Mouse (Mus musculus): ENCODE measurements around the gene Gdpd5.

Gdpd5 gene

GRCm38 (mm10) chr7:99447323-99447722, 66.1 kb downstream of the Gdpd5 start:
- no peak for DNase-seq

GRCm38 (mm10) chr7:99448619-99449018, 67.4 kb downstream of the Gdpd5 start:
- no peak for DNase-seq

GRCm38 (mm10) chr7:99449063-99449462, 67.8 kb downstream of the Gdpd5 start:
- no peak for DNase-seq

- peak; percentile 52 for DNase-seq
These were observed 68.5 kb downstream of the Gdpd5 start for GRCm38 (mm10) chr7:99449751-99450150.

- DNase-seq = peak; percentile 82
These were observed 69.5 kb downstream of the Gdpd5 start for GRCm38 (mm10) chr7:99450703-99451102.

GRCm38 (mm10) chr7:99452859-99453258, 71.6 kb downstream of the Gdpd5 start:
- no peak for DNase-seq

GRCm38 (mm10) chr7:99454044-99454443, 72.8 kb downstream of the Gdpd5 start:
- DNase-seq = no peak

- no peak for DNase-seq
These were observed 77.6 kb downstream of the Gdpd5 start for GRCm38 (mm10) chr7:99458849-99459248.

- DNase-seq = no peak
These were observed 78.9 kb downstream of the Gdpd5 start for GRCm38 (mm10) chr7:99459888-99460652.

- DNase-seq = no peak
These were observed 81.9 kb downstream of the Gdpd5 start for GRCm38 (mm10) chr7:99463120-99463519.

- DNase-seq = peak; percentile 60
These were observed 84.6 kb downstream of the Gdpd5 start, which contains the start of gene Klhl35 for GRCm38 (mm10) chr7:99465811-99466210. Klhl35 (plus strand) TSS chr7:99466004.

- DNase-seq = no peak
These were observed 86.7 kb downstream of the Gdpd5 start for GRCm38 (mm10) chr7:99467916-99468282.

GRCm38 (mm10) chr7:99468283-99469132, 87.3 kb downstream of the Gdpd5 start:
- peak; percentile 90 for DNase-seq

- no peak for DNase-seq
These were observed 88.6 kb downstream of the Gdpd5 start for GRCm38 (mm10) chr7:99469680-99470405.

- DNase-seq = no peak
These were observed 90.4 kb downstream of the Gdpd5 start for GRCm38 (mm10) chr7:99471578-99471977.

- no peak for DNase-seq
These were observed 92.6 kb downstream of the Gdpd5 start for GRCm38 (mm10) chr7:99473638-99474407.

- DNase-seq = peak; percentile 60
These were observed 93.8 kb downstream of the Gdpd5 start for GRCm38 (mm10) chr7:99474836-99475561.

GRCm38 (mm10) chr7:99475562-99475911, 94.3 kb downstream of the Gdpd5 start:
- no peak for DNase-seq

- DNase-seq = no peak
These were observed 95.4 kb downstream of the Gdpd5 start for GRCm38 (mm10) chr7:99476558-99477114.

- DNase-seq = no peak
These were observed 96.0 kb downstream of the Gdpd5 start for GRCm38 (mm10) chr7:99477235-99477634.

- DNase-seq = no peak
These were observed 101.4 kb downstream of the Gdpd5 start for GRCm38 (mm10) chr7:99482637-99483036.

Measured in embryo, embryonic 11 days (tissue).